12 mouse cellular contexts compared by ENCODE assay signal in the genomic region with DNA sequence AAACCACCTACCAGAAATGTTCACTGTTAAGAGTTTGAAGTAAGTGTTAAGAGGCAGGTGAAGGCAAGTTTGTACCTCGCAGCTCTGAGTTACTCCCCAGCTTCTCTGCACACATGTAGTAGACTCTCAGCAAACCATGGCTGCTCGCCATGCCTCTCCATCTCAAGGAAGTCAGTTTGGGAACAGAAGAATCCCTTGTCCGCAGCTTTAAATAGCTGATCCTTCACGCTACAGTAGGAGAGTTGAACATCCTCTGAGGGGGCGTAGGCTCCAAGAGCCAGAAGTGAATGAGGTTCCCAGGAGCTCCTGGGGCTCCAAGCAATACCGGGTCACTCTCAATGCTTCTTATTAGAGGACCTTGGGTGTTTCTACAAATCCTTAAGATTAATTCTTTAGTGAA.
"Had no signal": no experiment of that assay in that cellular context is flagged by ENCODE, and none has a peak within 500 bp of the region (broad histone marks: within the 10 kb centered on the region; RNA-seq: fewer than 3 reads in every experiment).

No protein-coding gene starts in this region.

- DNase-seq: retina, postnatal 1 day; right cerebral cortex, adult 18-20 months; right cerebral cortex, postnatal 14 days; right cerebral cortex, postnatal 25 days; right cerebral cortex, postnatal 4 days; spleen, adult 18-20 months; thymus, adult 18-20 months; thymus, adult 2 months; thymus, postnatal 14 days; thymus, postnatal 25 days; thymus, postnatal 36 days; thymus, postnatal 4 days had no signal
